Mouse (Mus musculus): ENCODE measurements at regions not wholly inside any gene's neighbourhood (a gene's known extent, or its start where the extent isn't known, plus 50 kb on each side); places are given as distances from the start of the nearest gene placed in this dataset.

DNA sequence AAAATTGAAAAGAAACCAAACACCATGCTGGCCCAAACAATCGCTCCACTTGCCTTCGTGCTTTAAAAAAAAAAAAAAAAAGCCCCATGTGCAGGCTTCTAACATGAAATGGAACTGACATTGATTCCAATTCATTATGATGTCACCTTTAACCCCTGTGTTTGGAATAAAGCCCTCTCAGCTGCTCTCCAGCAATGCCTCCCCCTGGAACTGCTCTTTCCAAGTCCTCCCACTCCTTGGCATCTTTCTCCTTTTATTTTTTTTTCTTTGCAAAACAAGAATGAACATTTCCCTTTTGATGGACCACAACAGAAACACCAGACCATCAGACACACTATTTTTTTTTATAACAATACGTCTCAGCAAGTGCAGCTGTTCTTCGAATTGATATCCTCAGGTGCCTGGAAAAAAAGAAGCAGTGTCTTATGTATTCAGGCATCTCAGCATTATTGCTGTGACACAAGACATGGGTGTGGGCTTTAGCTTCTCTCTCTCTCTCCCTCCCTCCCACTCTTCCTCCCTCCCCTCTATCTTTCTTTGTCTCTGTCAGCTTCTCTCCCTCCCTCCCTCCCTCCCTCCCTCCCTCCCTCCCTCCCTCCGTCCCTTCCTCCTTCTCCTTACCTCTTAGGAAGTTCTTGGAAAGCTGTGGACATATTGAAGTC is 152.3 kb upstream of the Pitrm1 start:
- DNase-seq (ENCODE audit: low spot score) = no peak

GRCm38 (mm10) chr13:6397648-6398047 is 150.3 kb upstream of the Pitrm1 start:
- no peak for DNase-seq (ENCODE audit: low spot score)

DNA sequence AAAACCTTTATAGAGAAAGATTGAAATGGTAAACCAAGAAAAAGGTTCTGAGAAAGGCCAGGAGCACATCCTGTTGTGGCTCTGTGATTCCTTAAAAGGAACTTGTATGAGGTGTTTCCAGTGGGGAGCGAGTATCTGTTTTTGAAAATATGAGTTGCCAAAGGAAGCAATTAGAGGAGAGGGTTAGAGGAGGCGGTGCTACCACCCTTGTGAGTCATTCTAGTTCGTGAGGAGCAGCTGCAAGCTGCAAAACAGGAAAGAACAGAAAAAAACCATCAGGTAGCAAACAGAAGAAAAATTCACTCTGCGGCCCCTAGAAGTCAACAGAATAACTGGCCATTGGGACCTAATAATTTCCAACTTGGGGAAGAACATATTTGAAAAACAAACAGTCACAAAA is 116.1 kb upstream of the Pitrm1 start:
- no peak for DNase-seq (ENCODE audit: low spot score)

GRCm38 (mm10) chr13:6446976-6447375 is 101.0 kb upstream of the Pitrm1 start:
- no peak for DNase-seq (ENCODE audit: low spot score)

DNA sequence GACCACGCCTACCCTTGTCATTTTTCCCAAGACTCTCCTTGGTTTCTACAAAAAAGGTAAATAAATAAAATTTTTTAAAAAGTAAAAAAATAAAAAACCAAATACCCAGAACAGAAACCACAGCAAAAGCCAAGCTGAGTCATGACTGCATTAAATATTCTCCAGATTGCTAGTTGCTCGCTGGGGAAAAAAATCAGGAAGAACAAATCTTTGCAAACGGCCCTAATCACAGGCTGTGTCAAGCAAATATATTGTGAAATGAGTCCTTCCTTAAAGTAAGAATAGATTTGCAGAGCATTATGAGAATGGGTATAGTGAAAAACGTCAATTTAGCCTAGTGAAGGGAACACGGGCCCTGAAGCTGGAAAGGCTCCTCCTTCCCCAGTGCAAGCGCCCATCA is 86.6 kb upstream of the Pitrm1 start:
- no peak for DNase-seq (ENCODE audit: low spot score)

- DNase-seq (ENCODE audit: low spot score) = no peak
Measured at GRCm38 (mm10) chr13:6465911-6466419, 82.0 kb upstream of the Pitrm1 start.

GRCm38 (mm10) chr13:6469446-6470227 is 78.3 kb upstream of the Pitrm1 start:
- peak; percentile 75 for DNase-seq (ENCODE audit: low spot score)

GRCm38 (mm10) chr13:6470286-6471103 is 77.5 kb upstream of the Pitrm1 start:
- DNase-seq (ENCODE audit: low spot score) = no peak

DNA sequence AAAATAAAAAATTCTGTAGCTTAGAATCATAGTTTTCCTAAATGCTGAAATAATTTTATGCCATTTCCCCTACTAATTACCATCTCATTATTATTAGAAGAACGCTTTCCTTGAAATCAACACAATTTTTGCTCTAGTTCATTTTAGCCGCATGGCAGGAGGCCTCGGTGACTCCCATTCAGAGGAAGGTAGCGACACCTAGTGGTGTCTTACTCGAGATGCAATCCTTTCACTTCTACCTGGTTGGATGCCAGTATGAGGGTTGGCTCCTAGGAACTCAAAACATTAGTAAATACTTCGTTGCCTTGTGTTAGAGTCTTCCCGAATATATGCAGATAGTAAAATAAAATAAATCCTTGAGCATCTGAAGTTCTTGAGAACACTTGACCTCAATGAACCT is 76.3 kb upstream of the Pitrm1 start:
- peak; percentile 71 for DNase-seq (ENCODE audit: low spot score)

- DNase-seq (ENCODE audit: low spot score) = no peak
Measured at GRCm38 (mm10) chr13:6473401-6474190, 74.4 kb upstream of the Pitrm1 start.

DNA sequence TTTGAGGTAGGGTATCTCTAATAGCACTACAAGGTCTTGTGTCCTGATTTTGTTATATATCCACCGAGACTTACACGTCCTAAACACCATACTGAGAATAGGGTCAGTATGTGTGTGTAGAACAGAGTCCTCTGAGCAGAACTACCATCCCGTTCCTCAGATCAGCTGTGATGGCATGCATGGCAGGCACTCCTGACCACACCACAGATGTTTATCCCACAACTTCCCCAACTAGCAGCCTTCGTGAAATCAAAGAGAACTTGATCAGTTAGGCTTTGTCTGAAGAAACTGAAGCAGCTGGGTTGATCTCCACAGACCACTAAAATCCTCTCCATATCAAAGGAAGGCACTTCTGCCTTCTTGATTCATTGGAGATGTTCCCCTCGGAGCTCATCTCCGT is 68.3 kb upstream of the Pitrm1 start:
- DNase-seq (ENCODE audit: low spot score) = no peak

DNA sequence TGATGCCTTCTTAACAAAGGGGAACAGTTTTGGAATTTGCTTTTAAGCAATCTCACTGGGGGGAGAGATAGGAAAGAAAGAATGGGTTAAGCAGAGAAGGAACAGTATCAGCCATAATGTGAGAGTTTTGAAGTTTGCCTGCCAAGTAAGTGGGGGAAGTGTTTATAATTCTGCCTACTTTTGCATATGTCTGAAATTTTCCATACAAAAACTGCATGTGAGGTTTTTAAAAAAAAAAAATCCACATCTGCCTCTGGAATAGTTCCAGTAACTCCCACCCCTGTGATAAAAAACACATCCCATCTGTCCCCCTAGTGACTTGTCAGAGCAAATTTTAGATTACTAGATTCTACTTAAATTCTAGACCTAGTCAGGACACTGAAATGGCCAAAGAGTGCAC is 63.5 kb upstream of the Pitrm1 start:
- no peak for DNase-seq (ENCODE audit: low spot score)

DNA sequence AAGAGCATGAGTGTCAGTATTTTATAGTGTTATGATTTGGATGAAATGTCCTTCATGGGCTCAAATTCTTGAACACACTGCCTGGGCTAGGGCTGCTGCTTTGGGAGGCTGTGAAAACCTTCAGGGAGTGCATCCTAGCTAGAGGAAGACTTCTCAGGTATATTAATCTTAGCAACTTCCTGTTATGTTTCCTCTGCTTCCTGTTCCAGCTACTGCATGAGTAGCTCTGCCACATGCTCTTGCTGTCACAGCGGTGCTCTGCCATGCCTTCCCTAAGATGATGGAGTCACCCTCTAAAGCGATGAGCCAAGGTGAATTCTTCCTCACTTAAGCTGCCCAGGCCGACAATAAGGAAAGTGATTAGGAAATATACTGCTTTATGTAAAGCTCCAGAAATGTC is 60.1 kb upstream of the Pitrm1 start:
- no peak for DNase-seq (ENCODE audit: low spot score)

DNA sequence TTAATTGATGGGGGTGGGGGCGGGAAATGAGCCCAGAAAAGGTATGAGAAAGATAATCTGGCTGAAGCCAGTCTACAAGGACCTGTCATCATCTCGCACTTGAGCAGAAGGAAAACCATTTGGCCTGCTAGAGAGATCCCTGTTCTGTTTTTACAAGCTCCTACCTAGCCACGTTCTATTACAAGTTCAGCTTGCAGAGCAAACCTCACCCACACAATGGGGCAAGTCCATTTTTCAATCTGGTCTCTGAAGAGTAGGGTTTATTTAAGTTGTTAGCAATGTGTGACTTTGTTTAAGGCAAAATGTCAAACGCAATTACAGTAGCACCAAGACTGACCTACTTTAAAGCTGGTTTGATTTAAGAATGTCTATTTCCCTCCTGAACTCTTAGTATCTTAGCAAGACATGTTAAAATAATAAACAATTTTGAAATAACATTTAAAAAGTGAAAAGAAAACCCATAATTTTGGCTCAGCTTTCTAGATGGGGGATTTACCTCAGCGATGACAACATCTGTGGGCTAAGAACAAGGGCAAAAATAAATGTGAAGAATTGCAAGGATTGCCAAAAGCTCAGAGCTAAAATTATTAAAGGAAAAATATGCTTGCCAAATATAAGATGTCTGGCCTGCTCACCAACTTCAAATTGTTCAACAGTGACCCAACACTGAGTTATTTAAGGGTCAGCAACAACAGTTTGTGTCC is 54.9 kb upstream of the Pitrm1 start:
- DNase-seq (ENCODE audit: low spot score) = no peak
